Mouse (Mus musculus) hindbrain, embryonic 16.5 days (tissue): ENCODE measurements around the gene Gm28845. TPM values are rescaled to one million over a fixed set of nuclear protein-coding genes. Genes with fewer than 3 reads are reported as not detected.
A peak's percentile ranks its signal among the peaks of the same experiment; 100 is the strongest.

Experiments used
- ATAC-seq: fragments of 200-750 bp; cut with Nextera tagmentation; 2 replicates; pipeline ENCODE4 v1.8.0; 2017; ENCODE audit warnings: moderate TSS enrichment, moderate library complexity
- H3K27ac ChIP-seq: fragments of 300-500 bp; sonication (generic); 2 replicates; pipeline ENCODE4 v1.5.1; 2014; ENCODE audit warnings: low read depth, mild to moderate bottlenecking, control low read depth, low read length, moderate library complexity
- H3K27me3 ChIP-seq: fragments of 300-500 bp; sonication (generic); replicated peaks from 2 replicates; pipeline ENCODE4 v1.6.1; 2014; ENCODE audit warnings: low read length; ENCODE audit not compliant: control insufficient read depth, insufficient read depth
- H3K36me3 ChIP-seq: fragments of 300-500 bp; sonication (generic); 2 replicates; pipeline ENCODE4 v1.6.1; 2014; ENCODE audit warnings: mild to moderate bottlenecking, low read length, moderate library complexity, mixed read lengths; ENCODE audit not compliant: control insufficient read depth, insufficient read depth
- H3K4me1 ChIP-seq: fragments of 300-500 bp; sonication (generic); 2 replicates; pipeline ENCODE4 v1.6.1; 2014; ENCODE audit warnings: low read depth, low read length; ENCODE audit not compliant: control insufficient read depth, insufficient read depth
- H3K4me2 ChIP-seq: fragments of 300-500 bp; sonication (generic); 2 replicates; pipeline ENCODE4 v1.6.1; 2014; ENCODE audit warnings: mild to moderate bottlenecking, low read length, control low read depth, moderate library complexity
- H3K4me3 ChIP-seq: fragments of 300-500 bp; sonication (generic); 2 replicates; pipeline ENCODE4 v1.5.1; 2014; ENCODE audit warnings: mild to moderate bottlenecking, low read length, control low read depth, moderate library complexity
- H3K9ac ChIP-seq: fragments of 300-500 bp; sonication (generic); 2 replicates; pipeline ENCODE4 v1.6.1; 2014; ENCODE audit warnings: low read depth, mild to moderate bottlenecking, control low read depth, low read length, moderate library complexity
- H3K9me3 ChIP-seq: fragments of 300-500 bp; sonication (generic); 2 replicates; pipeline ENCODE4 v1.6.1; 2014; ENCODE audit warnings: mild to moderate bottlenecking, low read length, moderate library complexity; ENCODE audit not compliant: control insufficient read depth
- WGBS: fragments of 180-500 bp; shearing (Covaris S2); extraction: QIAGEN DNeasy Blood & Tissue Kit; methylation state at CpG from one replicate; pipeline ENCODE4 v1.1.7; 2014; 5-methylcytosine and 5-hydroxymethylcytosine counted together
- polyA plus RNA-seq: library from polyadenylated mRNA; unstranded; fragments of >200 nt; fragmentation: Nextera tagmentation; extraction: Ambion mirVana; gene quantifications from 2 replicates; pipeline ENCODE4 v1.2.1, GENCODE M21; 2015

Gm28845 gene
- polyA plus RNA-seq, 1 experiment from 2014 or later: 0.99 TPM

- Histone ChIP-seq H3K4me1 (no peaks in the 10 kb centered on the region), H3K9me3 (no peaks in the 10 kb centered on the region), H3K27me3 (no peaks in the 10 kb centered on the region), H3K4me2 (no peak overlapping the region), H3K9ac (no peak overlapping the region), H3K36me3 (no peaks in the 10 kb centered on the region), H3K4me3 (no peak overlapping the region), H3K27ac (no peak overlapping the region)
- WGBS: 80% methylated on average over 1 of the region's 1 CpGs
- no peak for ATAC-seq
Observed at GRCm38 (mm10) chr1:65132833-65133232, 13.5 kb upstream of the Gm28845 start.

- no peak overlapping the region for H3K9ac ChIP-seq
- H3K27ac ChIP-seq: no peak overlapping the region
- WGBS: 91% methylated on average over 1 of the region's 1 CpGs
Observed at GRCm38 (mm10) chr1:65131671-65132070, 12.3 kb upstream of the Gm28845 start.

GRCm38 (mm10) chr1:65130226-65130625 is 10.9 kb upstream of the Gm28845 start:
- Histone ChIP-seq H3K9me3 (no peaks in the 10 kb centered on the region), H3K9ac (no peak overlapping the region), H3K4me2 (no peak overlapping the region), H3K27me3 (no peaks in the 10 kb centered on the region), H3K4me1 (no peaks in the 10 kb centered on the region), H3K36me3 (no peaks in the 10 kb centered on the region), H3K27ac (no peak overlapping the region), H3K4me3 (no peak overlapping the region)
- 78% methylated on average over 3 of the region's 3 CpGs for WGBS
- no peak for ATAC-seq

More at GRCm38 (mm10) chr1:65131671-65132070, 12.3 kb upstream of the Gm28845 start:
- H3K4me2 ChIP-seq: no peak overlapping the region
- no peaks in the 10 kb centered on the region for H3K4me1 ChIP-seq
- H3K27me3 ChIP-seq: no peaks in the 10 kb centered on the region
- H3K4me3 ChIP-seq: no peak overlapping the region
- no peak for ATAC-seq
- H3K9me3 ChIP-seq: no peaks in the 10 kb centered on the region
- H3K36me3 ChIP-seq: no peaks in the 10 kb centered on the region

- no peak for ATAC-seq
- Histone ChIP-seq H3K4me1 (no peaks in the 10 kb centered on the region), H3K36me3 (no peaks in the 10 kb centered on the region), H3K27me3 (no peaks in the 10 kb centered on the region), H3K27ac (no peak overlapping the region), H3K4me3 (no peak overlapping the region), H3K9ac (no peak overlapping the region), H3K4me2 (no peak overlapping the region), H3K9me3 (no peaks in the 10 kb centered on the region)
- 75% methylated on average over 3 of the region's 3 CpGs for WGBS
Observed at GRCm38 (mm10) chr1:65129634-65130180, 10.3 kb upstream of the Gm28845 start.

GRCm38 (mm10) chr1:65122574-65123372 is 3.4 kb upstream of the Gm28845 start, which contains the start of gene D630023F18Rik:
D630023F18Rik (minus strand) TSS chr1:65123214.
- peak within 1 kb of the TSS; percentile 58 for H3K9ac ChIP-seq
- peak; percentile 68 for ATAC-seq

GRCm38 (mm10) chr1:65118150-65118913 is 1.0 kb downstream of the Gm28845 start:
- Histone ChIP-seq H3K4me1 (no peaks in the 10 kb centered on the region), H3K4me3 (no peak overlapping the region), H3K27ac (no peak overlapping the region), H3K9ac (no peak overlapping the region), H3K4me2 (no peak overlapping the region), H3K9me3 (no peaks in the 10 kb centered on the region), H3K36me3 (no peaks in the 10 kb centered on the region), H3K27me3 (no peaks in the 10 kb centered on the region)
- WGBS: 82% methylated on average over 8 of the region's 8 CpGs
- ATAC-seq: no peak

More at GRCm38 (mm10) chr1:65122574-65123372, 3.4 kb upstream of the Gm28845 start, which contains the start of gene D630023F18Rik:
- no peaks in the 10 kb centered on the region for H3K4me1 ChIP-seq
- peak within 1 kb of the TSS; percentile 65 for H3K4me2 ChIP-seq
- H3K9me3 ChIP-seq: no peaks in the 10 kb centered on the region
- no peak within 1 kb of the TSS for H3K27ac ChIP-seq
- no peaks in the 10 kb centered on the region for H3K27me3 ChIP-seq
- peak within 1 kb of the TSS; percentile 45 for H3K4me3 ChIP-seq
- 22% methylated on average over 9 of the region's 9 CpGs for WGBS
- H3K36me3 ChIP-seq: no peaks in the 10 kb centered on the region

GRCm38 (mm10) chr1:65113536-65114172 is 5.7 kb downstream of the Gm28845 start:
- Histone ChIP-seq H3K36me3 (no peaks in the 10 kb centered on the region), H3K4me3 (no peak overlapping the region), H3K9me3 (no peaks in the 10 kb centered on the region), H3K27ac (no peak overlapping the region), H3K27me3 (no peaks in the 10 kb centered on the region), H3K9ac (no peak overlapping the region), H3K4me1 (no peaks in the 10 kb centered on the region; the same call in 1 of the 2 replicates), H3K4me2 (no peak overlapping the region)
- WGBS: 96% methylated on average over 5 of the region's 5 CpGs
- ATAC-seq: no peak; the same call in 1 of the 2 replicates

GRCm38 (mm10) chr1:65112807-65113196 is 6.6 kb downstream of the Gm28845 start:
- H3K27ac ChIP-seq: no peak overlapping the region
- no peak for ATAC-seq

More at GRCm38 (mm10) chr1:65112807-65113196, 6.6 kb downstream of the Gm28845 start:
- no peaks in the 10 kb centered on the region for H3K27me3 ChIP-seq
- H3K4me1 ChIP-seq: no peaks in the 10 kb centered on the region; the same call in 1 of the 2 replicates
- peak overlapping the region; percentile 0; the same call in 1 of the 2 replicates for H3K4me3 ChIP-seq
- WGBS: 50% methylated on average over 14 of the region's 14 CpGs
- peak overlapping the region; percentile 34 for H3K4me2 ChIP-seq
- no peaks in the 10 kb centered on the region for H3K36me3 ChIP-seq
- no peaks in the 10 kb centered on the region for H3K9me3 ChIP-seq
- no peak overlapping the region for H3K9ac ChIP-seq
